Comparison of ENCODE assay signal across 8 mouse cellular contexts in the genomic region with DNA sequence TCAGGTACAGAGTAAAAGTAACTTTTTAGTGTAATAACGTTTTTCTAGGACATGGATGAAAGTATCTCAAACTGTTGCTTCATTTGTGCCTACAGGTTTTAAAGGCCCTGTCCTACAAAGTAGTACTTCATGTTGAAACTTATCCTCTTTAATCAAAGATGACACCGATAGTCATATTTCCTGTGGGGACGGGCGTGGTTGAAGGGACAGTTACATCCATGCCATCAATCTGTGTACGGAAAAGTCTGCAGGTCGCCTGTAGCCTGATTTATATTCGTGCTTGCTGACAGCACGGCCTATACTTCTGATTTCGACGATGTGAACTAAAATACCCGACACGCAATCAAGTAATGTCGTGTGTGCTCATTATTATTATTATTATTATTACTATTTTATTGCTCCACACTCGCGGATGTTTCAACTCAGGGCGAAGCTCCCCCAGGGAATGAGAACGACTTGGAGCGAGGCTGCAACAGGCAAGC. TPM values are rescaled to one million over a fixed set of nuclear protein-coding genes. Genes with fewer than 3 reads are reported as not detected.
A peak's percentile ranks its signal among the peaks of the same experiment; 100 is the strongest.
DNase-seq lines count a peak whose midpoint lies in the region; ATAC-seq lines count a peak whose summit lies in the region.

No protein-coding gene starts in this region.

- no peaks in the 10 kb centered on the region for H3K9me3 ChIP-seq in megakaryocyte, embryonic 14.5 days
- H3K9me3 ChIP-seq in embryonic facial prominence, embryonic 10.5 days: no peaks in the 10 kb centered on the region
- H3K9me3 ChIP-seq in intestine, embryonic 14.5 days (ENCODE audit: control insufficient read depth, low read length): no peaks in the 10 kb centered on the region

- H3K4me1 ChIP-seq in megakaryocyte, embryonic 14.5 days: peaks cover 29% of the 10 kb centered on the region
- H3K4me1 ChIP-seq in embryonic facial prominence, embryonic 10.5 days: peaks cover 29% of the 10 kb centered on the region
- H3K4me1 ChIP-seq in intestine, embryonic 14.5 days (replicated peaks; ENCODE audit: control insufficient read depth, insufficient read depth, low read length): peaks cover 24% of the 10 kb centered on the region

- no peak for ATAC-seq in megakaryocyte, adult 5-6 weeks (ENCODE audit: poor library complexity, severe bottlenecking)
- no peak for ATAC-seq in intestine, embryonic 14.5 days (replicated peaks; ENCODE audit: low FRiP score, low TSS enrichment, low read depth)
- no peak for ATAC-seq in frontal cortex, adult (ENCODE audit: low TSS enrichment)

- peak overlapping the region; percentile 95 for H3K9ac ChIP-seq in intestine, embryonic 14.5 days (ENCODE audit: low read length)

- DNase-seq in embryonic facial prominence, embryonic 10.5 days (ENCODE audit: low spot score): peak; percentile 18
- no peak for DNase-seq in intestine, embryonic 14.5 days (ENCODE audit: low spot score)
- DNase-seq in layer of hippocampus, adult 18-20 months (ENCODE audit: low spot score in 2 of 2): no peak
- DNase-seq in ovary, postnatal 36 days (ENCODE audit: low spot score): no peak

- H3K79me2 ChIP-seq in macrophage (ENCODE audit: inconsistent target): peaks cover 53% of the 10 kb centered on the region

- H3K36me3 ChIP-seq in megakaryocyte, embryonic 14.5 days (replicated peaks; ENCODE audit: low read length): no peaks in the 10 kb centered on the region
- peaks cover 6% of the 10 kb centered on the region for H3K36me3 ChIP-seq in embryonic facial prominence, embryonic 10.5 days (replicated peaks)
- H3K36me3 ChIP-seq in intestine, embryonic 14.5 days (ENCODE audit: control insufficient read depth, insufficient read depth, low read length): no peaks in the 10 kb centered on the region
- no peaks in the 10 kb centered on the region for H3K36me3 ChIP-seq in macrophage (ENCODE audit: inconsistent target)

- peak overlapping the region; percentile 97 for H3K27ac ChIP-seq in embryonic facial prominence, embryonic 10.5 days (replicated peaks)
- peak overlapping the region; percentile 87 for H3K27ac ChIP-seq in intestine, embryonic 14.5 days (ENCODE audit: low read depth)
- H3K27ac ChIP-seq in macrophage: peak overlapping the region; percentile 33; the same call in 1 of the 2 replicates

- H3K27me3 ChIP-seq in megakaryocyte, embryonic 14.5 days (replicated peaks): peaks cover 20% of the 10 kb centered on the region
- peaks cover 10% of the 10 kb centered on the region for H3K27me3 ChIP-seq in embryonic facial prominence, embryonic 10.5 days (replicated peaks; ENCODE audit: low read depth, poor library complexity, severe bottlenecking)
- no peaks in the 10 kb centered on the region for H3K27me3 ChIP-seq in intestine, embryonic 14.5 days (replicated peaks; ENCODE audit: control insufficient read depth, insufficient read depth, low read length)

- peak overlapping the region; percentile 56 for H3K4me2 ChIP-seq in intestine, embryonic 14.5 days (ENCODE audit: low read length)

- peak overlapping the region; percentile 93 for H3K4me3 ChIP-seq in megakaryocyte, embryonic 14.5 days (replicated peaks)
- peak overlapping the region; percentile 92 for H3K4me3 ChIP-seq in embryonic facial prominence, embryonic 10.5 days
- peak overlapping the region; percentile 57 for H3K4me3 ChIP-seq in intestine, embryonic 14.5 days (ENCODE audit: low read depth, low read length)
- peak overlapping the region; percentile 68 for H3K4me3 ChIP-seq in macrophage (ENCODE audit: inconsistent target)

- WGBS in embryonic facial prominence, embryonic 10.5 days: 1% methylated on average over 18 of the region's 18 CpGs
- WGBS in intestine, embryonic 14.5 days: under 1% methylated on average over 18 of the region's 18 CpGs
- 3% methylated on average over 18 of the region's 18 CpGs for WGBS in macrophage (ENCODE audit: missing documents)

RNA-seq across cellular contexts. Expression of a gene that starts 0.8 kb away (rescaled TPM):
- polyA plus RNA-seq in megakaryocyte, embryonic 14.5 days (2012; ENCODE audit: insufficient read depth, low replicate concordance): 0.23 TPM in 1 of 2 replicates, not detected in the other
- total RNA-seq in megakaryocyte, adult 5-6 weeks (2015): 75.6 and 77.9 TPM in 2 replicates
- total RNA-seq in megakaryocyte, adult 5-6 weeks (2017): 79.1 and 83.0 TPM in 2 replicates
- 52.4 and 54.3 TPM in 2 replicates for polyA plus RNA-seq in embryonic facial prominence, embryonic 10.5 days (2016; fragmentation: Nextera tagmentation; extraction: Ambion mirVana)
- polyA plus RNA-seq in intestine, embryonic 14.5 days (2014; fragmentation: Nextera tagmentation; extraction: Ambion mirVana): 44.8 and 49.2 TPM in 2 replicates
- 100 to 1,000 TPM in 1 of 26 experiments, 10 to 100 TPM in 25; 12.0 to 103 (median 28.6) TPM for total RNA-seq in macrophage (2018; cell fraction: chromatin; rRNA removed)
- 10 to 100 TPM in 25 of 26 experiments, 1 to 10 TPM in 1; 9.7 to 26.2 (median 14.9) TPM for total RNA-seq in macrophage (2018; cell fraction: cytosol; rRNA removed)
- 100 to 1,000 TPM in 1 of 26 experiments, 10 to 100 TPM in 24, 1 to 10 TPM in 1; 9.8 to 107 (median 25.8) TPM for total RNA-seq in macrophage (2018; cell fraction: nucleus; rRNA removed)
- 12.4 to 15.5 TPM (median 13.1 TPM) in 3 replicates for polyA plus RNA-seq in macrophage (2018)
- total RNA-seq in layer of hippocampus, adult 18-20 months (2021): 10 to 100 TPM; 12.0 to 12.9 TPM

RNA-seq across cellular contexts. Expression of a gene that starts 31.9 kb away (rescaled TPM):
- not detected in 2 replicates for polyA plus RNA-seq in megakaryocyte, embryonic 14.5 days (2012; ENCODE audit: insufficient read depth, low replicate concordance)
- total RNA-seq in megakaryocyte, adult 5-6 weeks (2015): 21.0 and 23.9 TPM in 2 replicates
- 20.0 and 21.0 TPM in 2 replicates for total RNA-seq in megakaryocyte, adult 5-6 weeks (2017)
- 2.9 and 3.6 TPM in 2 replicates for polyA plus RNA-seq in embryonic facial prominence, embryonic 10.5 days (2016; fragmentation: Nextera tagmentation; extraction: Ambion mirVana)
- polyA plus RNA-seq in intestine, embryonic 14.5 days (2014; fragmentation: Nextera tagmentation; extraction: Ambion mirVana): 10.6 and 12.6 TPM in 2 replicates
- total RNA-seq in macrophage (2018; cell fraction: chromatin; rRNA removed): 1 to 10 TPM in 9 of 26 experiments, under 1 TPM in 10, not detected in 7; 0.36 to 4.5 (median 0.92) TPM
- total RNA-seq in macrophage (2018; cell fraction: cytosol; rRNA removed): 10 to 100 TPM in 3 of 26 experiments, 1 to 10 TPM in 23; 2.4 to 10.9 (median 5.7) TPM
- 10 to 100 TPM in 1 of 26 experiments, 1 to 10 TPM in 25; 1.1 to 19.6 (median 4.1) TPM for total RNA-seq in macrophage (2018; cell fraction: nucleus; rRNA removed)
- polyA plus RNA-seq in macrophage (2018): 6.4 to 28.5 TPM (median 11.2 TPM) in 3 replicates
- 10 to 100 TPM; 10.7 to 13.4 TPM for total RNA-seq in layer of hippocampus, adult 18-20 months (2021)

Comparison
In these comparisons a context has a peak if more than half of its experiments do, and no peak if none do; other contexts are left out.
1. H3K27ac ChIP-seq: peak in every context shown above with its lines; median percentile 97 in embryonic facial prominence, embryonic 10.5 days; 87 in intestine, embryonic 14.5 days; 33 in macrophage.
2. RNA of a gene that starts 0.8 kb away (polyA plus RNA-seq): 52.4 to 54.3 TPM in embryonic facial prominence, embryonic 10.5 days, 44.8 to 49.2 TPM in intestine, embryonic 14.5 days and 12.4 to 15.5 TPM in macrophage; 0.23 TPM in megakaryocyte, embryonic 14.5 days; every median in the first group is over 10 times any median in the second.
3. Peak in every context shown above with its lines, with median percentiles within 50 percentile points of each other: H3K4me3 ChIP-seq.